Mouse (Mus musculus) ES-E14 (cell line): ENCODE measurements around the gene Ece2.

ENCODE experiments used
- CHD2 ChIP-seq: IDR thresholded peaks from 2 replicates; pipeline ENCODE4 v1.6.1; 2014; ENCODE audit warnings: mild to moderate bottlenecking, low read depth, low read length, inconsistent platforms
- HCFC1 ChIP-seq: IDR thresholded peaks from 2 replicates; pipeline ENCODE4 v1.6.1; 2012; ENCODE audit warnings: low read length, inconsistent platforms, borderline replicate concordance; ENCODE audit not compliant: insufficient read depth
- MAFK ChIP-seq: IDR thresholded peaks from 2 replicates; pipeline ENCODE4 v1.6.1; 2014; ENCODE audit warnings: mild to moderate bottlenecking, low read depth, low read length, inconsistent platforms; ENCODE audit not compliant: insufficient read depth
- ZC3H11A ChIP-seq: IDR thresholded peaks from 2 replicates; pipeline ENCODE4 v1.6.1; 2012; ENCODE audit warnings: low read depth, mild to moderate bottlenecking, inconsistent platforms, low read length, borderline replicate concordance
- ZNF384 ChIP-seq: IDR thresholded peaks from 2 replicates; pipeline ENCODE4 v1.6.1; 2012; ENCODE audit warnings: low read depth, low read length, inconsistent platforms

DNA sequence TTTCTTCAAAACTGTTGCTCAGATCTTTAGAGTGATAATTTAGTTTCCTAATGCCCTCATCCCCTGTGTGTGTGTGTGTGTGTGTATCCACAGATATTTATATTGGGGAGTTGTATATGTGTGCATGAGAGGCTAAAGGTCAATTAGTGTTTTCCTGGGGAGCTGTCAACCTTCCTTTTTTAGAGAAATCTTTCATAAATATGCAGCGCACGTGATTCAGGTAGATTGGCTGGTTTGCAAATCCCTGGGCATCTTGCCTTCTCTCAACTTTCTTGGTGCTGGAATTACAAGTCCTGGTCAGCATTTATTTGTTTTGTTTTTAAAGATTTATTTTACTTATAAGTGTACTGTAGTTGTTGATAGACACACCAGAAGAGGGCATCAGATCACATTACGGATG, 40.7 kb downstream of the Ece2 start:
- no peak for TF ChIP-seq HCFC1
- no peak for TF ChIP-seq MAFK
- TF ChIP-seq CHD2 = no peak
- TF ChIP-seq ZC3H11A = no peak
- no peak for TF ChIP-seq ZNF384
